Mouse (Mus musculus) embryonic facial prominence, embryonic 10.5 days (tissue): ENCODE measurements around the gene Trim9. TPM values are rescaled to one million over a fixed set of nuclear protein-coding genes. Genes with fewer than 3 reads are reported as not detected.

Experiments
- DNase-seq: peaks from one replicate; pipeline ENCODE4 v3.0.0-alpha.2; 2017; ENCODE audit warnings: low spot score
- H3K27ac ChIP-seq: fragments of 300-500 bp; sonication (generic); replicated peaks from 2 replicates; pipeline ENCODE4 v1.5.1; 2016; ENCODE audit warnings: mild to moderate bottlenecking
- H3K27me3 ChIP-seq: fragments of 300-500 bp; sonication (generic); replicated peaks from 2 replicates; pipeline ENCODE4 v1.6.1; 2016; ENCODE audit warnings: low read depth, mild to moderate bottlenecking; ENCODE audit not compliant: poor library complexity, severe bottlenecking
- H3K36me3 ChIP-seq: fragments of 300-500 bp; sonication (generic); replicated peaks from 2 replicates; pipeline ENCODE4 v1.6.1; 2016; ENCODE audit warnings: mild to moderate bottlenecking, moderate library complexity
- H3K4me1 ChIP-seq: fragments of 300-500 bp; sonication (generic); 2 replicates; pipeline ENCODE4 v1.6.1; 2016
- H3K4me3 ChIP-seq: fragments of 300-500 bp; sonication (generic); 2 replicates; pipeline ENCODE4 v1.5.1; 2016; ENCODE audit warnings: mild to moderate bottlenecking, moderate library complexity
- H3K9me3 ChIP-seq: fragments of 300-500 bp; sonication (generic); 2 replicates; pipeline ENCODE4 v1.6.1; 2016; ENCODE audit warnings: mild to moderate bottlenecking
- WGBS: fragments of 180-500 bp; shearing (Covaris S2); methylation state at CpG from one replicate; pipeline ENCODE4 v1.1.7; 2016; 5-methylcytosine and 5-hydroxymethylcytosine counted together
- polyA plus RNA-seq: library from polyadenylated mRNA; unstranded; fragments of >200 nt; fragmentation: Nextera tagmentation; extraction: Ambion mirVana; gene quantifications from 2 replicates; pipeline ENCODE4 v1.2.1, GENCODE M21; 2016

Gene Trim9
- polyA plus RNA-seq, 1 experiment from 2014 or later = 3.4 TPM

DNA sequence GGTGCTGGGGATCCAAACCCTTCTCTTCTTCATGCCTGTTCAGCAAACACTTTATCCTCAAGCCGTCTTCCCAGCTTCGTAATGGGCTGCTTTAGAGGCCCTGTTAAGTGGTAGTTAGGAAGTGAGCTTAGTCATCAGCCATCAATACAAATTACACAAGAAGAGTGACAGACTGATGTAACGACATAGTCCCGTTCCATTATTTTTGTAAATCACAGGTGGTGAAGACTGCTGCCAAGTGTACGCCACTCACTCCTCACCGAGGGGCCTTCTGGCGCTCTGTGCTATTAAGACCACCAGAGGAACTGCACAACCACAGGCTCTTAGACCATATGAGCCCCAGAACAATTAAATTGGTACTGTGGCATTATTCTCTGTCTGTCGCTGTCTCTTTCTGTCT, 108.8 kb downstream of the Trim9 start:
- DNase-seq = no peak
- H3K4me3 ChIP-seq = no peak overlapping the region
- 81% methylated on average over 8 of the region's 8 CpGs for WGBS
- peaks cover 5% of the 10 kb centered on the region; the same call in 1 of the 2 replicates for H3K4me1 ChIP-seq
- H3K27me3 ChIP-seq = no peaks in the 10 kb centered on the region; the same call in 1 of the 2 replicates
- H3K36me3 ChIP-seq = no peaks in the 10 kb centered on the region
- no peak overlapping the region for H3K27ac ChIP-seq
- no peaks in the 10 kb centered on the region for H3K9me3 ChIP-seq

DNA sequence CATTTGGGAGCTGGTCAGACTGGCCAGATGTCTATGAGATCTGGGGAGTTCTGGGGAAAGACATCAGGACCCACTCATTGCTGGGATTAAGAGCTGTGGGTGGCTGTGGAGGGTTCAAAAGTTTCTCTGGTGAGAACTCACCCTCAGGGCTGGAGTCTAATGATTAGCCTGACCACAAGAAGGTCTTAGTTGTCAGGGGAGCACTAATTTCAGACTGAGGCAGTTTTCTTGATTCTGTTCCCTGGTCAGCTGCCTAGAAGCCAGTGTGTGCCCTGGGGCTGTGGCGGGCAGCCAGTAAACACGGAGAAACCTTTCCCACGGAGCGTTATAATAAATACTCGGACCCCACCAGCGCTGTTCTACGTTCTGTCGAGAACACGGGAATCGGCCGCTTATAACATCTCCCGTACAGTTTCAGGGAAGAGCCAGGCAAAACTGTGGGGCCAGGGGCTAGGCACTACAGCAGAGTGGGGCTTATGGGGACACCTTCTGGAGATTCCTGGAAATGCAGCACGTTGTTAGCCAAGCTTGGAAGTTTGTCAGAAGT, 112.4 kb downstream of the Trim9 start:
- Histone ChIP-seq H3K27me3 (peaks cover 4% of the 10 kb centered on the region; the same call in 1 of the 2 replicates), H3K36me3 (no peaks in the 10 kb centered on the region), H3K9me3 (no peaks in the 10 kb centered on the region), H3K4me1 (peaks cover 17% of the 10 kb centered on the region), H3K27ac (peak overlapping the region; percentile 48), H3K4me3 (peak overlapping the region; percentile 49)
- DNase-seq = peak; percentile 82
- WGBS = 14% methylated on average over 13 of the region's 13 CpGs

DNA sequence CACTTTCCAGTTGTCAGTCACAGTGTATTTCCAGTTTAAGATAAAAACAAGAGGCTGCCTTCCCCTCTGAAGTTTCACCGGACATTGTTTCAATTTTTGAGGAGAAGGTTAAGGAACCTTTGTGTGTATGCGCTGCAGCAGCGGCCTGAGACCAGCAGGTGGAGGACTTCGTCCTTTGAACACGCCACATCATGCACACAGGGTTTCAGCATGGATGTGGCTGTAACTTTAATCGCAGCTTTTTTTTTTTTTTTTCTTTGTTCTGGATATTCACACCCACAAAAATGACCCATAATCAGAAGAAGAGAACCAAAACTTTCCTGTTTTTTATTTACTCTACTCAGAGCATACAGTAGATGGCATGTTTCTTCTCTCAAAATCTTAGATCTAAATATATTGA, 113.0 kb downstream of the Trim9 start:
- peaks cover 9% of the 10 kb centered on the region; the same call in 1 of the 2 replicates for H3K27me3 ChIP-seq
- no peak overlapping the region for H3K4me3 ChIP-seq
- peak; percentile 78 for DNase-seq
- H3K27ac ChIP-seq = no peak overlapping the region; the same call in 1 of the 2 replicates
- no peaks in the 10 kb centered on the region for H3K9me3 ChIP-seq
- 30% methylated on average over 6 of the region's 6 CpGs for WGBS
- H3K36me3 ChIP-seq = no peaks in the 10 kb centered on the region
- peaks cover 17% of the 10 kb centered on the region for H3K4me1 ChIP-seq

DNA sequence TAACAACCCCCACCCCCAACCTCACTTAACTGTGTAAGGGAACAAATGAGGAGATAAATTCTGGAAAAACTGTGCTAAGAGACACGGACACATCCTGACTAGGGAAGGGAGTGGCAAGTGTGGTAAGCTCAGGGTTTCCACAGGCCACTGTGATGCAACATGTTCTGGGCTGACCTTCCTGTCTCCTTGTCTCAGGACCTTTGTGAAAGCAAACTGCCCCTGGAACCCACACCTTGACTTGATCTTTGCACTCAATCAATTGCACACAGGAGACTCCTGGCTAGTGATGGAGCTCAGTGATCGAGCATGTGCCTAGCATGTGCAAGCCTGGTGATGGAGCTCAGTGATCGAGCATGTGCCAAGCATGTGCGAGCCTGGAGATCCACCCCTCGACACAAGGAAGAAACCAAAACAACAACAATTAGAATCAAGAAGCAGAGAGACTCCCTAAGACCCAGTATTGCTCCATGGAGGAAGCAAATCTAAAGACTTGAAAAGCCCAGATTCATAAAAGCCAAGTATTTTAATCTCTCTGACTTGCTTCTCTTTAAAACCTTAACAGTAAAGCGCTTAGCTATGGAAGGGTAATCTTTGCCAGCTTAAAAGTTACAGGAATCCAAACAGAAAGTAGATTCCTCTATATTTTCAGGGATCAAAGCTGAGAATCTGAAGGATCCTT, 113.6 kb downstream of the Trim9 start:
- H3K4me1 ChIP-seq = peaks cover 17% of the 10 kb centered on the region
- WGBS = 84% methylated on average over 6 of the region's 6 CpGs
- peaks cover 12% of the 10 kb centered on the region for H3K27me3 ChIP-seq
- H3K27ac ChIP-seq = peak overlapping the region; percentile 24; the same call in 1 of the 2 replicates
- no peak overlapping the region for H3K4me3 ChIP-seq
- DNase-seq = no peak
- H3K9me3 ChIP-seq = no peaks in the 10 kb centered on the region
- H3K36me3 ChIP-seq = no peaks in the 10 kb centered on the region

DNA sequence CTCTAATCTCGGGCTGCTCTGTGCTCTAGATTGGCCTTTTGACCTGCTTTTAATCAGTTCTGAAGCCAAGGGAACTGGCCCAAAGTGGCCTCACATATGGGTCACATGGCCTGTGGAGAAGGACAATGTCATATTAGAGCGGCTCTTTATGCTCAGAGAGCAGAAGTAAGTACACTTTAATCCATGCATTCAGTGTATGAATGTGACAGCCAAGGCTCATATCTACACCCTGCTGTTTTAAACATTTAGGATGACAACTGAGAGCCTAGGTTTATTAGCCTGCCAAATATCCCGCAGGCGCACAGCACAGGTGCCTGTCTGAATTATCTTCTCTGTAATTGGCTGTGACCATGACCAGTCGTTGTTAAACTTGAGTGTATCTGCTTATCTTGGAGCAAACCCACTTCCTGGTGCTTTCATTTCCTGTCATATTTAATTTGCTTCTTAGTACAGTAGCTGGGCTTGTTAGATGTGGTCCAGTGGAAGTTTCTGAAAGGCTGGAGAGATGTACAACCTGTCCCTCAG, 115.3 kb downstream of the Trim9 start:
- Histone ChIP-seq H3K27me3 (peaks cover 27% of the 10 kb centered on the region), H3K9me3 (no peaks in the 10 kb centered on the region), H3K36me3 (no peaks in the 10 kb centered on the region), H3K4me3 (no peak overlapping the region), H3K27ac (no peak overlapping the region), H3K4me1 (peaks cover 27% of the 10 kb centered on the region)
- DNase-seq = no peak
- WGBS = 55% methylated on average over 5 of the region's 5 CpGs

DNA sequence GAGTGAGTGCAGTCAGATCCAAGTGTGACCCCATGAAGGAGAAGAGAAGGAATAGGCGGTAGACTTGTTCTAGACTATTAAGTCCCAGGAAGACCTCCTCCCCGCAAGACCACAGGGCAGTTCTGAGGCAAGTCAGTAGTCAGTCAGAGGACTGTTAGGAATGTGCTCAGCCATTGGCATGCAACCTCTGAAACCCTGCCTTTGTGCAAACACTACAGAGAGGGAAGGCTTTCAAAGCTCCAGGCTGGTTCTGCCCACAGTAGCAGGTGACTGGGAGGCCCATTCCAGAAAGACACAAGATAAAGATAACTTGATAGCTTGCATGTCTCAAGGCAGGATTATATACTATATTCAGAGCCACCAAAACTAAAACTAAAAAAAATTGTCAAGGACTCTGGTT, 116.1 kb downstream of the Trim9 start, which contains the start of gene Pygl:
Gene Pygl, minus strand, starts transcription at position 195 of the 400 bp plus-strand sequence.
- Histone ChIP-seq H3K36me3 (no peaks in the 10 kb centered on the region), H3K4me3 (no peak within 1 kb of the TSS), H3K27me3 (peaks cover 35% of the 10 kb centered on the region), H3K9me3 (no peaks in the 10 kb centered on the region), H3K27ac (no peak within 1 kb of the TSS; the same call in 1 of the 2 replicates), H3K4me1 (peaks cover 35% of the 10 kb centered on the region)
- 73% methylated on average over 2 of the region's 2 CpGs for WGBS
- no peak for DNase-seq

DNA sequence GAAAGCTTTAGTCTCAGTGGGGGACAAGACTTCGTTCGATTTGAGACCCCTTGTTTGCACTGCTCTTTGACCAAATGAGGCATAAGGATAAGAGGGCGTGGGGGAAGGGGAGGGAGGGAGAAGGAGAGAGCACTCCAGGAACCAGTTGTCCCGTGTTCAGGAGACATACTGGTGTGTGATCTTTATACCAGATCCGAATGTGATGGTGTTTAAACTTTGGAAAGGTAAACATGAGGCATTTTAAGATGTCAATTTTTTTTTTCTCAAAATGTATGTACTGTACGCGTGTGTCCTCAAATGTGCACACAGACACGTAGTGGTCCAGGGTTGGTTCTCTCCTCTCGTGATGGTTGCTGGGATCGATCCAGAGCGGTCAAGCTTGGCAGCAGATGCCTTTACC, 119.3 kb downstream of the Trim9 start:
- H3K9me3 ChIP-seq = no peaks in the 10 kb centered on the region
- no peaks in the 10 kb centered on the region for H3K36me3 ChIP-seq
- 66% methylated on average over 11 of the region's 11 CpGs for whole genome bisulfite sequencing
- peaks cover 34% of the 10 kb centered on the region for H3K4me1 ChIP-seq
- no peak for DNase-seq
- H3K4me3 ChIP-seq = peak overlapping the region; percentile 64
- H3K27me3 ChIP-seq = peaks cover 50% of the 10 kb centered on the region
- H3K27ac ChIP-seq = no peak overlapping the region

DNA sequence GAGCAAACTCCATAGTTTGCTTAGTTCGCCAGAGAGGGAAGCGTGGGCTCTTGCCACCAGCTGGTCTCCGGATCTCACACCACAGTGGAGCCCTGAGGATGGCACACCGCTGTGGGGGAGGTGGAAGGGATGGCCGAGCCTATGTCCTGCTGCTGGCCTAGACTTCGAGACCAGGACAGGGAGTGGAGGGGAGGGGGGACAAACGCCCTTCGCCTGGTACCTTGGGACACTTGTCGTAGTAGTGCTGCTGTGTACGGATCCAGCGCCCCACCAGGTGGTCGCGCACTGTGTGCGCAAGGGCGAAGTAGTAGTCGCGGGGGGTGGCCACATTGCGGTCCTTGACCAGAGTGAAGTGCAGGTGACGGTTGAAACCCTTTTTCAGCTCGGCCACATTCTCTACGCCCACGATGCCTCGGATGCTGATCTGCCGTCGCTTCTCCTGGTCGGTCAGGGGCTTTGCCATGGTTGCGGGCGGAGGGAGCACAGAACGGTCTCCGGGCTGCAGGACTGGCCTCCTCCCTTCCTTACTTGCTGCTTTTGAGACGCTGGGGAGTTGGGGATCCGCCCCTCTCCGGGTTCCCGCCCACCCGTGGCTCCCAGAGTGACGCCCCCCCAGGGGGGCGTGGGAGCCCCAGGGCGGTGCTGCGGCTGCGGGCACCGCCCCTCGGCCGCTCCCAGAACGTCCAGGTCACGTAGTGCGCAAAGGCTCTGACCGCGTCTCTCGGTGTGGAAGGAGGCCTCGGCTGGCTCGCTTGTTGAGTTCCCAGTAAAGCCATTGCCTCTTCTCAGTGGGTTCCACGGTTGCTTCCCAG, 120.1 kb downstream of the Trim9 start:
- Histone ChIP-seq H3K27ac (peak overlapping the region; percentile 75), H3K36me3 (no peaks in the 10 kb centered on the region), H3K4me1 (peaks cover 35% of the 10 kb centered on the region), H3K27me3 (peaks cover 50% of the 10 kb centered on the region), H3K4me3 (peak overlapping the region; percentile 64), H3K9me3 (no peaks in the 10 kb centered on the region)
- peak; percentile 83 for DNase-seq
- WGBS = 1% methylated on average over 52 of the region's 52 CpGs

DNA sequence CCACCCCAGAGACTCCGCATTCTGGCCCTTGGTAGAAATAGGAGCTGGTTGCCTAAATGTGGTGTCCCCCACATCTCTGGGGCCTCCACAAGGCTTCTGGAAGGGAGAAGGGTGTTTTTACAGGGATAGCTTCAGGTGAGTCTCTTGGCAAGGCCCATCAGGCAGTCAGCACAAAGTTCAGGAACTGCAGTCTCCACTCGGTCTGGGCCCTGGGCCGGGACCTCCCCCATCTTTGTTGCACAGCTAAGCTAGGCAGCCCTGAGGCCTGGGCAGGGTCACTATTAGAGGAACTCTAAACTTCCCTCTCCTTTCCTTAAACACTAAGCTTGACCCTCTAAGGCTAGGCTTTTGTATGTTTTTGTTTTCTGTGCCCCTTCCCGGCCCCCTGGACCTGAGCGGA, 120.8 kb downstream of the Trim9 start:
- DNase-seq = peak; percentile 18
- WGBS = 23% methylated on average over 5 of the region's 5 CpGs
- Histone ChIP-seq H3K4me3 (peak overlapping the region; percentile 64), H3K36me3 (no peaks in the 10 kb centered on the region), H3K27ac (peak overlapping the region; percentile 75; the same call in 1 of the 2 replicates), H3K4me1 (peaks cover 28% of the 10 kb centered on the region), H3K27me3 (peaks cover 47% of the 10 kb centered on the region), H3K9me3 (no peaks in the 10 kb centered on the region)

DNA sequence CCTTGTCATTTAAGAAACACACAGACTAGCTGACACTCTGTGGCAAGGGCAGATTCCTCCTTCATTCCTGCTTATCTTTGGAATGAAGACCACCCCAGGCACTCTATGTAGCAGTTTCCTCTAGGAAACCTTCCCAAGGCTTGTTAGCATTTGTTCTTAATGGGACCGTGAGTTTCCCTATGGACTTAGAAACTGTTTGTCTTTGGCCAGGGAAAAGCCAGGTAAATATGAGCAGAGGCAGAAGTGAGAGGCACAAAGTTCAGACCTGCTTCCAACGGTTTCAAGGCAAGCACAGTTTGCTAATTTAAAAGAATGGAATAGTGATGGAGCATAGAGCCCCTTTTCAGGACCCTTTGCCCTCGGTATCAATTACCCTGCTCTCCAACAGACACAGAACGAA, 124.1 kb downstream of the Trim9 start:
- peaks cover 22% of the 10 kb centered on the region for H3K4me1 ChIP-seq
- WGBS = 63% methylated on average over 4 of the region's 4 CpGs
- no peak overlapping the region for H3K27ac ChIP-seq
- no peak for DNase-seq
- H3K4me3 ChIP-seq = no peak overlapping the region
- H3K27me3 ChIP-seq = peaks cover 33% of the 10 kb centered on the region
- no peaks in the 10 kb centered on the region for H3K9me3 ChIP-seq
- no peaks in the 10 kb centered on the region for H3K36me3 ChIP-seq

DNA sequence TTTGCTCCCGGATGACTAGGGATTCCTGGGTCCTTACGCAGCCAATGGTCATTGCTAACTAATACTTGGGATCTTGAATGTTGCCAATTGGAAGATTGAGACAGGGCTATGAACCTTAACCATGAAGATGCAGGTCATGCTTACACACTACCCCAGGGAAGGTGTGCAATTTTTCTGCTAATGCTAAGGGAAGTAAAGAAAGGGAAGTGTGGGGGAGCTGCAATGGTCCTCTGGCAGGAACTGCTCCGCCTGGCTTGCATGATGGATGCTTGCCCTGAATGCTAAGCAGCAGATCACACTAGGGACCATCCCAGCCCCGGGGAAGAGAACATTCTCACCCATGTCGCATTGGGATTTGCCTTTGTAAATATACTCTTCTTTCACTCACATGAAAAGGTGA, 126.0 kb downstream of the Trim9 start:
- DNase-seq = no peak
- Histone ChIP-seq H3K4me3 (no peak overlapping the region), H3K9me3 (no peaks in the 10 kb centered on the region), H3K27ac (no peak overlapping the region), H3K27me3 (peaks cover 17% of the 10 kb centered on the region), H3K36me3 (no peaks in the 10 kb centered on the region), H3K4me1 (peaks cover 6% of the 10 kb centered on the region)
- 85% methylated on average over 5 of the region's 5 CpGs for WGBS

DNA sequence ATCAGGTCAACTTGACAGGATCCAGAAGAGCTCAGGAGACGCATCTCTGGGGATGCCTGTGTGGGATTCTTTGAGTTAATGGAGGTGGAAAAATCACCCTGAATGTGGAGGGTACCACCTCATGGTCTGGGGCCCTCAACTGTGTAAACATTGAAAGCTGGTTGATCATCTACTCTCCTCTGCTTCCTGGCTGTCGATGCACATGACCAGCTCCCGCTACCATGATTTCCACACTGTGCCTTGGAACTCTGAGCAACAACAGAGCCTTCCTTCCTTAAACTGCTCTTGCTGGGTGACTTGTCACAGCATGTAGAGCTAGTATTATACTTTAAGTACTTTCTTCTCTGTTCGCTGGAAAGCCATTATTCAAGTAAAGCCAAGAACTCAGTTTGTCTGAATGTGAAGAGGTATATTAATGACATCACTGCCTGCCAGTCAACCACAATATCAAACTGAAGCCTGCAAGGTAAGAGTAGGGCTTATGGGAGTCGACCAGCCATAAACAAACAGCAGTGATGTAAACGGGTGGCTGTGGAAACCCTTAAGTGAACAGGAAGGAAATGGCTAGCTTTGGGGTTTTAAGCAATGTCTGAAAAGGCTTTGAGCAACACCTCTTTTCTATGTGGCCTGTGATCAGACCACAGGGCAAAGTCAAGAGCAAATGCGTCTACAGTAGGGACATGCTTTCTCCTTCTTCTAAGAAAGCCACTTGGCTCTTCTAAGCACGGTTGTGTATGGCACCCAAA, 128.4 kb downstream of the Trim9 start:
- no peak overlapping the region for H3K27ac ChIP-seq
- peaks cover 8% of the 10 kb centered on the region; the same call in 1 of the 2 replicates for H3K4me1 ChIP-seq
- no peaks in the 10 kb centered on the region for H3K36me3 ChIP-seq
- DNase-seq = no peak
- H3K27me3 ChIP-seq = no peaks in the 10 kb centered on the region
- H3K4me3 ChIP-seq = no peak overlapping the region
- WGBS = 89% methylated on average over 8 of the region's 8 CpGs
- no peaks in the 10 kb centered on the region for H3K9me3 ChIP-seq
